Mouse (Mus musculus): ENCODE data around the gene Pkd1.

DNA sequence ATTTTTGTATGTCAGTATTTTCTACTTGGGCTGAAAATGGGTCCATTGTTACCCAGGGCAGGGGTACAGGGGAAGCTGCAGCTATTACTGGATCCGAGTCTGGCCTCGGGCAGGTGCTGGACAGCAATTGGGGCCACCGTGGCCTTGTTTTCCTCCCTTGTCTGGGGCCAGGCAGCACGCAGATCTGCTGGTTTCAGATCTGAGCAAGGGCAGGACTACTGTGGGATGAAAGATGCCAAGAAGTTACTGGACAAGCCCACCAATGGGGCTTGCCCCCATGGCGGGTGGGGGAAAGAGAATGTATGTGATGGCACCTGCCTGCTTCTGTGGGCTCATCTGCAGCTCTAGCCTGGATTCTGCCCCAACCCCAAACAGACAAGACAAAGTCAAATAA lies 46.4 kb downstream of the Pkd1 start:
- TF ChIP-seq POLR2A (IDR thresholded peaks at IDR 0.05; ENCODE audit: borderline replicate concordance, low read depth, low read length) = no peak
- TF ChIP-seq CTCF (IDR thresholded peaks at IDR 0.05; ENCODE audit: low read depth, low read length) = no peak
